Mouse (Mus musculus) bone marrow macrophage, adult 2 months (primary cell): ENCODE measurements at regions not wholly inside any gene's neighbourhood (a gene's known extent, or its start where the extent isn't known, plus 50 kb on each side); places are given as distances from the start of the nearest gene placed in this dataset.

Source experiments
- CTCF ChIP-seq: IDR thresholded peaks from 2 replicates; pipeline ENCODE4 v1.5.1; 2012; ENCODE audit warnings: low read depth, mild to moderate bottlenecking, low read length, moderate library complexity
- POLR2A ChIP-seq: IDR thresholded peaks from 2 replicates; pipeline ENCODE4 v1.6.1; 2012; ENCODE audit warnings: mild to moderate bottlenecking, low read depth, low read length, borderline replicate concordance

DNA sequence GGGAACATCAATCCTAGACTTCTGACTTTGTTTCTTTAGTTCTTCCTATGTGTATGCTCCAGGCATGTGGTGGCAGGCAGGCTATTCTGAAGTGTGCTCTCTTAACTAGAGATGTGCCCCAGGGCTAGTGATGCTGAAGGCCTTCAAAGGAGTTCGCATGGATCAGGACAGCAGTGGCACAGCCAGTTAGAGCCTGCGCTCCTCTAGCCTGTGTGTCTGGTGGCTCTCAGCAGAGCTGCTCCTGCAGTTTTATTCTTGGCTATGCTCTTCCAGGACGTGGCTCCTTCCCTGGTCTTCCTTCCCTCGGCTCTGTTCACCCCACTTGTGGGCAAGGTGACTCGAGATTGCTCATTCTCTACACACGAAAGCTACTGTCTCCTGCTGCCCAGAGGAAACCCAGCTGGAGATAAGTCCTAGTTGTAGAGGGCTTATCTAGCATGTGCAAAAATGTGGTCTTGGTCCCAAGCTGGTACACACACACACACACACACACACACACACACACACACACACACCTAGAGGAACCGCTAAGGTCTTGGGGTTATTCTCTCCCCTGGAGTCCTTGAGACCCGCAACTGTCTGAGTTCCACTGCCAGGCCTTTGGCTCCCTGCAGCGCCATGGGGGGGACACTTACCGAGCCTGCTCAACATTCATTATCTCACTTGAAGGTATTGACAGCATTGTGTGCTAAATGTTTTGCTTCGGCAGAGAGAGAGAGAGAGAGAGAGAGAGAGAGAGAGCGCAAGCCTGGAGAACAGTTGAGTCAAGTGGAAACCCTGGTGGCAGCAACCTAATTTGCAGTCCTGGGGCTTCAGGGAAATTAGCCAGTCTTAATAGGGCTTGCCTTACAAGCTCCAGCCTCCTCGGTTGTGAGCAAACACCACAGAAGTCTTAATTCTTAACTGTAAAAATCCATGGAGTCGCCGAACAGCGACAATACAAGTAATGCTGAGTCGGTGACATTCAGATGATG lies 110.4 kb upstream of the Smim15 start:
- TF ChIP-seq POLR2A: no peak
- no peak for TF ChIP-seq CTCF
